Mouse (Mus musculus): ENCODE data around the gene Hmg20b. TPM values are rescaled to one million over a fixed set of nuclear protein-coding genes. Genes with fewer than 3 reads are reported as not detected.

Hmg20b gene
- polyA plus RNA-seq, 1 experiment from 2014 or later: 69.0 TPM

GRCm38 (mm10) chr10:81325176-81325575 is 25.1 kb downstream of the Hmg20b start:
- H3K4me2 ChIP-seq (ENCODE audit: low read depth, low read length): no peak overlapping the region
- no peak overlapping the region for H3K9ac ChIP-seq (ENCODE audit: low read depth, low read length)
- 93% methylated on average over 21 of the region's 21 CpGs for WGBS

GRCm38 (mm10) chr10:81323791-81324530 is 26.3 kb downstream of the Hmg20b start:
- Histone ChIP-seq H3K9me3 (ENCODE audit: control insufficient read depth, low read length) (no peaks in the 10 kb centered on the region), H3K36me3 (ENCODE audit: control insufficient read depth, insufficient read depth, low read length) (peaks cover 46% of the 10 kb centered on the region), H3K27me3 (replicated peaks; ENCODE audit: control insufficient read depth, insufficient read depth, low read length) (no peaks in the 10 kb centered on the region), H3K9ac (ENCODE audit: low read depth, low read length) (no peak overlapping the region), H3K4me3 (ENCODE audit: low read length) (no peak overlapping the region), H3K4me1 (ENCODE audit: control insufficient read depth, insufficient read depth, low read length) (peaks cover 31% of the 10 kb centered on the region), H3K27ac (ENCODE audit: low read length) (no peak overlapping the region), H3K4me2 (ENCODE audit: low read depth, low read length) (no peak overlapping the region)
- no peak for ATAC-seq
- WGBS: 93% methylated on average over 18 of the region's 18 CpGs

More at GRCm38 (mm10) chr10:81325176-81325575, 25.1 kb downstream of the Hmg20b start:
- Histone ChIP-seq H3K4me1 (ENCODE audit: control insufficient read depth, insufficient read depth, low read length) (peaks cover 33% of the 10 kb centered on the region), H3K4me3 (ENCODE audit: low read length) (no peak overlapping the region), H3K9me3 (ENCODE audit: control insufficient read depth, low read length) (no peaks in the 10 kb centered on the region), H3K27ac (ENCODE audit: low read length) (no peak overlapping the region), H3K27me3 (replicated peaks; ENCODE audit: control insufficient read depth, insufficient read depth, low read length) (no peaks in the 10 kb centered on the region), H3K36me3 (ENCODE audit: control insufficient read depth, insufficient read depth, low read length) (peaks cover 46% of the 10 kb centered on the region)
- ATAC-seq: no peak

- no peak overlapping the region for H3K4me2 ChIP-seq (ENCODE audit: low read depth, low read length)
- peaks cover 29% of the 10 kb centered on the region for H3K4me1 ChIP-seq (ENCODE audit: control insufficient read depth, insufficient read depth, low read length)
- 93% methylated on average over 23 of the region's 23 CpGs for WGBS
- no peak overlapping the region for H3K4me3 ChIP-seq (ENCODE audit: low read length)
- peaks cover 46% of the 10 kb centered on the region for H3K36me3 ChIP-seq (ENCODE audit: control insufficient read depth, insufficient read depth, low read length)
- H3K27me3 ChIP-seq (replicated peaks; ENCODE audit: control insufficient read depth, insufficient read depth, low read length): no peaks in the 10 kb centered on the region
- no peak overlapping the region; the same call in 1 of the 2 replicates for H3K9ac ChIP-seq (ENCODE audit: low read depth, low read length)
- H3K9me3 ChIP-seq (ENCODE audit: control insufficient read depth, low read length): no peaks in the 10 kb centered on the region
- H3K27ac ChIP-seq (ENCODE audit: low read length): no peak overlapping the region
- no peak for ATAC-seq
Observed at GRCm38 (mm10) chr10:81323141-81323775, 27.0 kb downstream of the Hmg20b start.

GRCm38 (mm10) chr10:81322444-81322843 is 27.8 kb downstream of the Hmg20b start:
- Histone ChIP-seq H3K9ac (ENCODE audit: low read depth, low read length) (no peak overlapping the region), H3K9me3 (ENCODE audit: control insufficient read depth, low read length) (no peaks in the 10 kb centered on the region), H3K27me3 (replicated peaks; ENCODE audit: control insufficient read depth, insufficient read depth, low read length) (no peaks in the 10 kb centered on the region), H3K4me1 (ENCODE audit: control insufficient read depth, insufficient read depth, low read length) (peaks cover 29% of the 10 kb centered on the region), H3K4me3 (ENCODE audit: low read length) (no peak overlapping the region; the same call in 1 of the 2 replicates), H3K4me2 (ENCODE audit: low read depth, low read length) (no peak overlapping the region), H3K36me3 (ENCODE audit: control insufficient read depth, insufficient read depth, low read length) (peaks cover 46% of the 10 kb centered on the region), H3K27ac (ENCODE audit: low read length) (no peak overlapping the region)
- 92% methylated on average over 27 of the region's 27 CpGs for WGBS
- no peak for ATAC-seq

- Histone ChIP-seq H3K4me3 (ENCODE audit: low read length) (peak overlapping the region; percentile 94), H3K9ac (ENCODE audit: low read depth, low read length) (peak overlapping the region; percentile 93), H3K4me1 (ENCODE audit: control insufficient read depth, insufficient read depth, low read length) (peaks cover 39% of the 10 kb centered on the region), H3K27ac (ENCODE audit: low read length) (peak overlapping the region; percentile 87), H3K4me2 (ENCODE audit: low read depth, low read length) (peak overlapping the region; percentile 82), H3K27me3 (replicated peaks; ENCODE audit: control insufficient read depth, insufficient read depth, low read length) (no peaks in the 10 kb centered on the region), H3K9me3 (ENCODE audit: control insufficient read depth, low read length) (no peaks in the 10 kb centered on the region), H3K36me3 (ENCODE audit: control insufficient read depth, insufficient read depth, low read length) (peaks cover 38% of the 10 kb centered on the region)
- no peak; the same call in 1 of the 2 replicates for ATAC-seq
- 2% methylated on average over 20 of the region's 20 CpGs for WGBS
Observed at GRCm38 (mm10) chr10:81321436-81321835, 28.8 kb downstream of the Hmg20b start.

GRCm38 (mm10) chr10:81320550-81321347 is 29.5 kb downstream of the Hmg20b start, which contains the start of gene Cactin:
TSS of gene Cactin (plus strand) at chr10:81321103.
- H3K9ac ChIP-seq (ENCODE audit: low read depth, low read length): peak within 1 kb of the TSS; percentile 93
- peak within 1 kb of the TSS; percentile 94 for H3K4me3 ChIP-seq (ENCODE audit: low read length)
- peak; percentile 91 for ATAC-seq
- H3K27me3 ChIP-seq (replicated peaks; ENCODE audit: control insufficient read depth, insufficient read depth, low read length): no peaks in the 10 kb centered on the region
- peaks cover 31% of the 10 kb centered on the region for H3K36me3 ChIP-seq (ENCODE audit: control insufficient read depth, insufficient read depth, low read length)
- H3K4me1 ChIP-seq (ENCODE audit: control insufficient read depth, insufficient read depth, low read length): peaks cover 46% of the 10 kb centered on the region
- under 1% methylated on average over 68 of the region's 68 CpGs for WGBS
- peak within 1 kb of the TSS; percentile 94 for H3K27ac ChIP-seq (ENCODE audit: low read length)
- no peaks in the 10 kb centered on the region for H3K9me3 ChIP-seq (ENCODE audit: control insufficient read depth, low read length)
- H3K4me2 ChIP-seq (ENCODE audit: low read depth, low read length): peak within 1 kb of the TSS; percentile 82

- peaks cover 26% of the 10 kb centered on the region for H3K36me3 ChIP-seq (ENCODE audit: control insufficient read depth, insufficient read depth, low read length)
Observed at GRCm38 (mm10) chr10:81319741-81320549, 30.3 kb downstream of the Hmg20b start.

GRCm38 (mm10) chr10:81319330-81319699 is 31.0 kb downstream of the Hmg20b start:
- H3K9ac ChIP-seq (ENCODE audit: low read depth, low read length): peak overlapping the region; percentile 72
- H3K4me1 ChIP-seq (ENCODE audit: control insufficient read depth, insufficient read depth, low read length): peaks cover 46% of the 10 kb centered on the region
- H3K27me3 ChIP-seq (replicated peaks; ENCODE audit: control insufficient read depth, insufficient read depth, low read length): no peaks in the 10 kb centered on the region
- ATAC-seq: no peak
- H3K4me3 ChIP-seq (ENCODE audit: low read length): peak overlapping the region; percentile 94
- no peaks in the 10 kb centered on the region for H3K9me3 ChIP-seq (ENCODE audit: control insufficient read depth, low read length)
- WGBS: 35% methylated on average over 8 of the region's 8 CpGs
- H3K4me2 ChIP-seq (ENCODE audit: low read depth, low read length): peak overlapping the region; percentile 57
- H3K27ac ChIP-seq (ENCODE audit: low read length): peak overlapping the region; percentile 94
- peaks cover 22% of the 10 kb centered on the region for H3K36me3 ChIP-seq (ENCODE audit: control insufficient read depth, insufficient read depth, low read length)

More at GRCm38 (mm10) chr10:81319741-81320549, 30.3 kb downstream of the Hmg20b start:
- H3K27ac ChIP-seq (ENCODE audit: low read length): peak overlapping the region; percentile 94
- peak overlapping the region; percentile 94 for H3K4me3 ChIP-seq (ENCODE audit: low read length)
- 1% methylated on average over 38 of the region's 38 CpGs for WGBS
- ATAC-seq: no peak
- peak overlapping the region; percentile 57 for H3K4me2 ChIP-seq (ENCODE audit: low read depth, low read length)
- H3K9ac ChIP-seq (ENCODE audit: low read depth, low read length): peak overlapping the region; percentile 72
- H3K4me1 ChIP-seq (ENCODE audit: control insufficient read depth, insufficient read depth, low read length): peaks cover 46% of the 10 kb centered on the region
- H3K9me3 ChIP-seq (ENCODE audit: control insufficient read depth, low read length): no peaks in the 10 kb centered on the region
- no peaks in the 10 kb centered on the region for H3K27me3 ChIP-seq (replicated peaks; ENCODE audit: control insufficient read depth, insufficient read depth, low read length)

All from intestine, embryonic 16.5 days (tissue).